Mouse (Mus musculus) C2C12 (cell line): ENCODE measurements around the gene Tmem221.

Source experiments
- CTCF ChIP-seq: IDR thresholded peaks from one replicate; pipeline ENCODE4 v1.5.1; 2011; ENCODE audit not compliant: control insufficient read depth, insufficient read depth, insufficient read length
- USF1 ChIP-seq: IDR thresholded peaks from one replicate; pipeline ENCODE4 v1.6.1; 2011; ENCODE audit warnings: low read depth, mild to moderate bottlenecking, control low read depth, moderate library complexity

- TF ChIP-seq USF1 = no peak
- no peak for TF ChIP-seq CTCF
Measured at GRCm38 (mm10) chr8:71598841-71599240, 40.2 kb upstream of the Tmem221 start.
